Mouse (Mus musculus): ENCODE results near the gene Ccrl2.

The Ccrl2 gene

DNA sequence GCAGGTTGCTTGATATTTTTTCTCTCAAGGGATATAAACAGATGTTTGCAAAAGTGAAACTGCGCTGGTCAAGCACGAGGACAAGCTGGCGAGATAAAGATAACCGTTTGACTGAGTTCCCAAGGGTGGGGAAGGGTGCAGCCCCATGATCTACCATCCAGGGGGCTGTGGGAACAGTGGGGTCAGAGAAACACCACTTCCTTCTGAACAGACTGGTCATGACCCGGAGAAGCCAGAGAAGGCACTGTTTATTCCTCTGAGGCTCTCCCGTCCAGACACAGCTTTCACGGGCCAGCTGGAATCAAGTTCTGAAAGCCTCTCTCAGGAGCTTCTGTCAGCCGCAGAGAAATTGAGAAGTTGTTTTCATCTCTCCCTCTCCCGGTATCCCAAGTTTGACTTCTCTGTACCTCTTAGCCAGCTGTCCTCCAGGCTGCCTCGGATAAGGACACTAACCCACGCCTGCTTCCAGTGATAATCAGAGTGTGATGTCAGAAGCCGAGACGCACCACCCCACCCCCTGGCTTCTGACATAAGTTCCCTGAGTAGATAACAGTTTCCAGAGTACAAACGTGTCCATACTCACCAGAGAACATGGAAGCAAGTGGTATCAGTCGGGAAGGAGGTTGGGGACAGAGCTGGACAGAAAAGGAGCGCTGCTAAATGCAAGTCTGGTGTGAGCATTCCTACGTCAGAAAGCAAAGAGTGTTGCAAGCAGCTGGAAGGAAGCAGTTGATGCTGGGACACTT lies at the start of gene Ccrl2:
Gene Ccrl2, minus strand, starts transcription at position 722 of the 746 bp plus-strand sequence.
- WGBS, result 16% methylated on average over 17 of the region's 17 CpGs

DNA sequence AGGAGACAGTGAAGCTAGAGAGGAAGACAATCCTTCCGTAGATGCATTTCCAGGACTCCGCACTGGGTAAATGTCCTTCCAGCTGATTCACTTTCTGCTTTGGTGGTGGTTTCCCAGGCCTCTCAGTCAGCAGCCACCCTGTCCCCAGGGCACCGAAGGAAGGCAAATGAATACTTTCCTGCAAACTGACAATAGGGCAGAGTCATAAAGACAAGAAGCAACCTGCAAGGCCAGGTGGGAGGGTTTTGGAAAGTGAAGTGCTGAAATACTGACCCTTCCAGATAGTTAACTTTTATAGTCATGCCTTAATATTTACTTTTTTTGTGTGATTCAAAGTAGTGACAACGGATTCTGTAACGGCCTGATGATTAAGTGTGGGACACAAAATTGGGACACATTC lies 46.6 kb upstream of the Ccrl2 start:
- WGBS, result 93% methylated on average over 5 of the region's 5 CpGs

DNA sequence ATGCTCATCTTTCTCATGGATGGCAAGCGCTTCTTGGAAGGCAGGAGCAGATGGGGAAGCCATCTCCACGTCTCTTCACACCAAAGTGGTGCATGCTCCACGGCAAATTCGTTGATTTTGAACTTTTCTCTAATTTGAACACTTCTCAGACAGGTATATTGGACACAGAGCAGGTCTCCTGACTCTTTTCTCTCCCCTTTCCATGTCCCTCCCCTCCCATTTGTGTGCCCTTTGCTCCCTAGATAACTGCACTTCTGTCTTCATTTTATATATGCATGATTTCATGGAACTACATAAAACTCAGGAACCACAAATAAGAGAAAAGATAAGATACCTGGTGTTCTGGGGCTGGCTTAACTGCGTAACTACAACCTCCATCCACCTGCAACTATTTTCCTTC lies 46.0 kb upstream of the Ccrl2 start:
- 84% methylated on average over 5 of the region's 5 CpGs for WGBS

DNA sequence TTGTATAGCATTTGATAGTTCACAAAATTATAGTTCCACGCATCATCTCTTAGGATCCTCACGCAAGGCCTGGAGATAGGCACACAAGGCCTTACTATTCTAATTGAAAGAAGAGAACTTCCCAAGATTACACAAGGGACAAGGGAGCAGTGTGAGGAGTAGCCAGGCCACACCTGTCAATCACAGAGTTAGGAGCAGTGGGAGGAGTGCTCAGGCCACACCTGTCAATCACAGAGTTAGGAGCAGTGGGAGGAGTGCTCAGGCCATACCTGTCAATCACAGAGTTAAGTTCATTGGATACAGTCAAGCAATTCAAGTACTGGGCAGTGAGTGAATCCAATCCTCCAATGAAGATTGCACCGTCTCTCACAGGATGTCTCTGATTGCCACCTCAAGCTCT lies 43.1 kb upstream of the Ccrl2 start:
- 89% methylated on average over 3 of the region's 3 CpGs for WGBS

DNA sequence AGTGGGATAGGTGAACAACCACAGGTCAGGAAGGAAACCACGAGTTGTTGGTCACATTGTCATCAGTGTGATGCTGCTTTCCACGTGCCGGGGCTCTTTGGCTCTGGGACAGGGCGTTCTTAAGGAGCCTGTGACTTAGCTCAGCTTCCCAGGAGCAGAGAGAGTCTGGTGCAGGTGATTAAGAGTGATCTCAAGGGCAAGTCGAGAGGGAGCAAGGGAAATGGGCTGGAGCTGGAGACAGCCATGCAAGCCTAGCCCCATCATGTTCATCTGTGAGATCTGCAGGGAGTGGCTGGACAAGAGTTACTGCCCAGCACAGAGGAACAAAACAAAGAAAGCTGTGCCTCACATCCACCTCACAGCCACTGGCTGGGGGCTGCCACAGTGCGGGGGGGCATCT lies 40.2 kb upstream of the Ccrl2 start:
- 75% methylated on average over 6 of the region's 6 CpGs for WGBS

DNA sequence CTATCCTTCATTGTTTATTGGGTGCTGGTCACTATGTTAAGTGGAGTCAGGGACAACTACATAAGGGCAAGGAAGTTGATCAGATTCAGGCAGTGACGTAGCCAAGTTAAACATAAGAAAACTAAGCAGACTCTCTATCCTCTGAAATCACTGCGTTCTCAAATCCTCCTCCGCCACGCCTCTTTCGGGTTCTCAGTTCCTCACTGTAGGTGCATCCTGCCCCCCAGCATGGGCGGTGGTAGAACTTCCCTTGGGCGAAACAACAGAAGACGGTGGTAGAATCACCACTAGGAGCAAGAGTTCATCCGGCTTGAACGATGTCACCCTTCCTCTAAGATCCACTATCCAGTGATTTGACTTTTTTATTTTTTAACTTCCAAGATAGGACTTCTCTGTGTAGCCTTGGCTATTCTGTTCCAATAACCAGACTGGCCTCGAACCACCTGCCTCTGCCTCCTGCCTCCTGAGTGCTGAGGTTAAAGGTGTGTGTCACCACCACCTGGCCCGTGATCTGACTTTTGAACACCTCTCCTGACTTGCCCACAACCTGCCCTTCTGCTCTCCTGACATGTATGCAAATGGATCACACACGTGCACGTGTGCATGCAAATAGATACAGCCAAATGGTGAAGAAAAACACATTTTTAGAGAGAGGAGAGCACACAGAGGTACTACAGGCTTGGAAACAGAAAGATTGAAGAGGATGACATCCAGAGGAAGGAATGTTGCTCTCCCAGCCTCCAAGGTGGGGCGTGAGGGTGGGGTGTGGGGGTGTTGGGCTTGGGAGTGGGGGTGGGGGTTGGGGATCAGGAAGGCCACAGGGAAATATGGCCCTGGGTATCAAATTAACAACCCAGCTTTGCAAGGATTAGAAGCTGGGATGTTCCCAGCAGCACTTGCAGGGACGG lies 39.4 kb upstream of the Ccrl2 start:
- 84% methylated on average over 16 of the region's 16 CpGs for WGBS

DNA sequence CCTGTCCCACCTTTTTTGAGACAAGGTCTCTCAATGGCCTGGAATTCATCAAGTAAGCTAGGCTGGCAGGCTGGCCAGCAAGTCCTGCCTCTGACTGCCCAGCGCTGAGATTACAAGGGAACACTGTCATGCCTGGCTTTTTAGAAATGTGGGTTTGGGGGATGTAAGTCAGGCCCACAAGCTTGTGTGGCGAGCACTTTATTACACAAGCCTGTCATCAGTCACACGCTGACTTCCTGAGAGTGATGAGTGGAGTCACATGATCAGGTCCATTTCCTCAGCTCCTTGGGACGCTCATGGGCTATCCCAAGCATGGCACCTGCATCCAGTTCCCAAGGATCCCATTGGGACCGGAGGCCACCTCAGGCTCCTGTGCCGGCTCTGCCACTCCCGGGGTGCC lies 38.4 kb upstream of the Ccrl2 start:
- WGBS, result 91% methylated on average over 7 of the region's 7 CpGs

DNA sequence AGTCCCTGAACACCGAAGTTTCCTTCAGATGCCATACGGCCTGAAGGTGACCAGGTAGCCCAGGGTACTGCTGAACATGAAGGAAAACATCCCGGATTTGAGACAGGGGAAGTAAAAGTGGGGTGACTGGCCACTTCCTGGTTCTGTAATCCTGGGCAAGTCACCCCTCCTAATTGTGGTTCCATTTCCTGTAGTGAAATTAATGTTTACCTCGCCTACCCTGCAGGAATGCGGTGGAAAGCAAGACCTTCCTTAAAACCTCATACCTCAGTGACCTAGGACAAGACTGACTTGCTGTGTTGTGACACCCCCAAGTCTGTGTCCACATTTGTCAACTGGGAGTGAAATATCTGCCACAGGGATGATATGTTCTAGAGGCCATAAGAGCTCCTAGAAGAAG lies 37.3 kb upstream of the Ccrl2 start:
- 83% methylated on average over 5 of the region's 5 CpGs for WGBS

DNA sequence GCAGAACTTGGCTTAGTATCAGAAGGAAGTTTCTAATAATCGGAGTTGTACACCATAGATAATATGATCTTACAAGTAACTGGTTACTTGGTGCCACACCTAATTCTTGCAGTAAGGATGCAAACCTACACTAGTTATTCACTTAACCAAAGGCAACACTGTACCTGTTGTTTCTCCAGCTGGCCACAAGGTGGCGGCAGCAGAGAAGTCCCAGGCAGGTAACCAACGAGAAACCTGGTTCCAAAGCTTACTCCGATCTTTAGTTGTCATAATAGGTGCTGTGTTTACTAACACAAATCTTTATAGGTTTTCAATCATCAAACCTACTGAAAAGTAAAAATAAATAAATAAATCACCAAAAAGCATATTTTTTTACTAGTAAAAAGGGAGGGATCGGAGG lies 35.8 kb upstream of the Ccrl2 start:
- WGBS, result 26% methylated on average over 5 of the region's 5 CpGs

DNA sequence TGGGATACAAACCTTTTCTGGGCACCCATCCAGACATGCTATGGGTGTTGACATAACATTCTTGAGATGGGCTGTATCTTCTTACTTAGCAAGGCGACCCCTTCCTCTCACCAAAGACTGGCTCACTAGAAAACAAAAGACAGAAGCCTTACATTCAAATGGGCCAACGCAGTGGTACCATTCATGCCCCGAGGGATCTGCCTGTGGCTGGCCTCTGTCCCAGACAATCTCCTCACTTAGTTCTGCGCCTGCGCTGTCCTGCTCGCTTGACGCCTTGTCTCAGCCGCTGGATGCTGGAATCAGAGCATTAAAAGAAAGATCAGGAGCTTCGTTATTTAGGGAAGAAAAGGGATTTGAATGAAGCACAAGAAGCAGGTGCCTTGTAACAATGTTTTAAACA lies 35.3 kb upstream of the Ccrl2 start:
- 32% methylated on average over 9 of the region's 9 CpGs for WGBS

DNA sequence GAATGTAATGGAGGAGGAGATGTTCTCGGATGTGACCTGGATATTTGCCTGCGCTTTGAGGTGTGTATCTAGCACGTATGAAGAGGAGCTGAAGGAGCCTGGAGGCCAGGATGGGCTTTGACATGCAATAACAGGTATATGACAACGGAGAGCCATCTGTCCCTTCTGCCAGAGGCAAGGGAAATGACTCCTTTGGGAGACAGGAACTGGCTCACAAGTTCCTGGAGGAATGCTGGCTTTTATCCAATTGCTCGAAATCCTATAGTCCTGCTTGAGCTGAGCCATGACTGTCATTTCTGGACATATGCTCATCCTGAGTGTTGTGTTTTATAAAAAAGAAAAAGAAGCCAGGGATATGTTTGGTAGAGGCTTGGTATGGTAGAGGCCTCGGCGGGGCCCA lies 31.6 kb upstream of the Ccrl2 start:
- WGBS, result 61% methylated on average over 7 of the region's 7 CpGs

DNA sequence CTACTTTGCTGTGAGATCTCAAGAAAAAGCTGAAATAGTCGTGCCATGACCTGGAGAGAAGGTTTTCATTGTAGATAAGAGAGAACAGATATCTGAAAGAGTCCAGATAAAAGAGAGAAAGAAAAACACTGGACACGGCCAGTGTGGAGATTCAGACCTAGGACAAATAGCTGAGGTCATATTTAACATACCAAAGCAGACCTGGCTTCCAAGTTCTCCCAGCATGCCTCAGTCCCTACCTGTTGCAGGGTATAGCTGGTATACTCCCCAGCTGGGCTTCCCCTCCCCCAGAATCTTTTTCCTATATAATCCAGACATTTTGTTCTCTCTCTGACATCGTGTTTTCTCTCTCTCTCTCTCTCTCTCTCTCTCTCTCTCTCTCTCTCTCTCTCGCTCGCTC lies 30.6 kb upstream of the Ccrl2 start:
- WGBS, result 29% methylated on average over 5 of the region's 5 CpGs

DNA sequence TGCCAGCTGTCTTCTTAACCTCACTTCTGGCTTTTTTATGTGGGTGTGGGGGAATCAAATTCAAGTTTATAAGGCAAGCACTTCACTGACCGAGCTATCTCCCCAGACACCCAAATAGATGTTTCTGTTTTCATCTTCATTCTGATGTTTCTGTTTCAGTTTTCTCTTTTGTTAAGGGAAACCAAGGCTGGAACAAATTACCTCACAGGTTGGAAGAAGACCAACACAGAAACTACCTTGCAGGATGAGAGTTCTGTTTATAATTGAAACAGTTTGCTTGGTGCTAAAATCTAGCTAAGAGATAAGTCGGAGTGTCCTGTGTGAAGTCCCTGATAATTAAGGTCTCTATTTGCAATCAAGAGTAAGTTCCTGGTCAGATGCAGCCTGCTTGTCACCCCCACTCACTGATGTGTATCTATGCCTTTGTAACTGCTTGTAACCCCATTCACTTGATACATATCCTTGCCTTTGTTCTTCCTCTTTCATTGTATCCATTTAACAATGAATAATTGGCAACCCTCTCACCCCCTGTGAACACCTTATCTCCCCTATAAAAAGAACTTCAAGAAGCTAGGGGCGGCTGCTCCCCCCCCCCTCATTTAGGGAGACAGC lies 29.8 kb upstream of the Ccrl2 start:
- 73% methylated on average over 3 of the region's 3 CpGs for WGBS

DNA sequence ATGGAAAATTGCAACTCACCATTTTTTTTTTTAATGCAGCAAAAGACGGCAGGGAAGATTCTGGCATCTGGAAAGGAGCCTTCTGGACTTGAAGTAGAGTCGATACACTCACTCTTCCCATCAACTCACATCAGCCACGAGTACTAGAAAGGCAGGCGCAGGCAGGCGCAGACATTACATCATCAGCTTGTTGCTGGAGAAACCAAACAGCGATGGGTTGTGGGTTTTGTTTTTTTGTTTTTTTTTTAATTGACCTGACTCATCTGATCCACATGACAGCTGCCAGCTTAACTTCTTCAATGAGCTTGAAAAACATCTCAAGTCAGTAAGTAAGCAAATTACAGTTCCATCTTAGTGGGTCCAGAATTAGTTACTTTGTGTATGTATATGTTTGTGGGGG lies 28.8 kb upstream of the Ccrl2 start:
- 57% methylated on average over 6 of the region's 6 CpGs for WGBS

DNA sequence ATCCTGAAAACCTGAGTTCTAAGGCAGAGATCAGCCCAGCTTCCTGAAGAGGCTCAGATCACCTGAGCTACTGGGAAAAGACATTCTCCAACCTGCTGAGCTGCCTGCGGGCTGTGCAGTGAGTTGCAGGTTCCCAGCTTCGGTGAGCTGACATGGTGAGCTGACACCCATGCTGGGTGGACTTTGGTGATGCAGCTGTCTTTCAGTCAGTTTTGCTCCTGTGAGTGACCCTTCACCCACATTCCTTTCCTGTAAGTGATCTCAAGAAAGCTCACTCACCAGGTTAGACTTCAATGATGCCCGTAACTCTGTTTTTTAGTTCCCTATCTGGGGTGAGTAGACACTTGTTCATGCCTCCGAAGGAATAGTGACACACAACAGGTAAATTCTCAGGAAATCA lies 28.0 kb upstream of the Ccrl2 start:
- WGBS, result 67% methylated on average over 4 of the region's 4 CpGs

DNA sequence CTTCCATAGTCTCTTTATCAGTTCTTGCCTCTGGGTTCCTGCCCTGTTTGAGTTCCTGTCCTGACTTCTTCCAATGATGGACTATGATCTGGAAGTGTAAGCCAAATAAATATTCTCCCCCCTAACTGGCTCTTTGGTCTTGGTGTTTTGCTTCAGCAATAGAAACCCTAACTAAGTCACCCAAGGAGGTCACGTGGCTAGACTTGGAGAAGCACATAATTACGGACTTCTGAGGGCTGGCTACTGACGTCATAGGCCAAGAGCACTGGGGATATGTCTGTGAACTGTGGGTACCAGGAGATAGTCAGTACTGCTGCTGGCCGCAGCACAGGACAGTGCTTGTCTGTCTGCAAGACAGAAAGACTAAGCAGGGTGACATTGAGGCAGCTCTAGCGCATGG lies 24.4 kb upstream of the Ccrl2 start:
- WGBS, result 79% methylated on average over 5 of the region's 5 CpGs

DNA sequence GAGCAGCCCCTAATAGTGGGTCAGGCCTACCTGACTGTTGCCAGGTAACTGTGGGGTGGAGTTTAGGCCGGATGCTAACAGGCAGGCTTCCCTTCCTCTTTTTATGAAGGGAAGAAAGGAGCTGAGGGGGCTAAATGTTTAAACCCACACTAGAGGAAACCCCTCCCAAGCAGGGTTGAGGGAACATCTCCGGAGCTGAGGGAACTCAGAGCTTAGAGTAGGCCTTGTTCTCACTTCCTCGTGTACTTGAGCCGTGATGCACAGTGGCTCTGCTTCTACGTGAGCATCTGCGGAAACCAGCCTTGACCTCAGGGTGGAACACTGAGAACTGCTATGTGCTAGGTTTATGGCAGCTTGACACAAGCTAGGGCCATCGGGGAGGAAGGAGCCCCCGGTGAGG lies 23.5 kb upstream of the Ccrl2 start:
- WGBS, result 91% methylated on average over 8 of the region's 8 CpGs

DNA sequence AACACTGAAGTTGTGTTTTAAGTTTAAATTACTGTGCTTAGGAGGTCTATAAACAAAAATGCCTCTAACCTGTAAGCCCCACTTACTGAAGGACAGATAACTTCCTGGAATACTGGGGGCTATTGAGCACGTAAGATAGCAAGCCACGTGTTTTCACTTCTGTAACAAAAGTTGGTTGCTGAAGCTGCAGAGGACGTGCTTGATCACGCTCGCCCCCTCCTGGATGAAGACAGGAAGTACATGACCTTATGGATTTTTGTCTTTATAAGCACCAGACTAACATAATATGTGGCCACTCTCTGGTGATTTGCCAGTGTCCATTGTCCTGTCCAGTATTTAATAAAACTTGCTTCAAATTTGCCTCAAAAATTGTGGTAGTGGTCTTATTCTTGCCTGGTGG lies 20.4 kb upstream of the Ccrl2 start:
- WGBS, result 42% methylated on average over 5 of the region's 5 CpGs

DNA sequence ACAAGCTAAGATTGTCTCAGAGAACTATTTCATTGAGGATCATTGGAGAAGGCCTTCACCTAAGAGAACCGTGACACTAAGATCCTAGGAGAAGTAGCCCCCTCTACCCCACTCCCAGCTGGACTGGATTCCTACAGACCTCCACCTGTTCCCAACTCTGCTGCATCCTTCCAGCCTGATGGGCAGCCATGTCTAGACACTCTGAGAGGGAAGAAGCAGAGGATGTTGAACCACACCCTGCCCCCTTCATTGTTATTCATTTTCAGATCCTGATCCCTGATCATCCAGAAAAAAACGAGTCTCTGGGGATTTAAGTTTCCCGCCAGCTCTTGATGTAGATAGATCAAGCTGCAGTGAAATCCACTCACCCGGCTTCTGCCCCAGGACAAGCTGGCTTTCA lies 15.7 kb upstream of the Ccrl2 start:
- WGBS, result 73% methylated on average over 4 of the region's 4 CpGs

DNA sequence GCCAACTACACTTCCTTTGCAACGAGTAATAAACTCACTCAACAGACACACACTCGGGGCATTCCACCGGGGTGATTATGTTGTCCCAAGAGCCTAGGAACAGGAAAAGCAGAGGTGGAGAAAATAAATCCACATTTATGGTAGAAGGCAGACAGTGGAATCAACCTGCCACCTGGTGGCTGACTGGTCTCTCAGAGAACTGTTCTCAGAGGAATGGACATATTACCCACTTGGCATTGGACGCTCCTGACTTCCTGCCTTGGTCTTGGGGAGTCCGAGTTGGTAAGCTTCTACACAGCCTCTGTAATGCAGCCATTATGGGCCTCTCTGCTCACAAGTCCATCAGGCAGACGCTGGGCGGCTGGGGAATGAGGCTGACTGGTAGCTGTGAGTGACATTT lies 14.9 kb upstream of the Ccrl2 start:
- WGBS, result 37% methylated on average over 7 of the region's 7 CpGs

DNA sequence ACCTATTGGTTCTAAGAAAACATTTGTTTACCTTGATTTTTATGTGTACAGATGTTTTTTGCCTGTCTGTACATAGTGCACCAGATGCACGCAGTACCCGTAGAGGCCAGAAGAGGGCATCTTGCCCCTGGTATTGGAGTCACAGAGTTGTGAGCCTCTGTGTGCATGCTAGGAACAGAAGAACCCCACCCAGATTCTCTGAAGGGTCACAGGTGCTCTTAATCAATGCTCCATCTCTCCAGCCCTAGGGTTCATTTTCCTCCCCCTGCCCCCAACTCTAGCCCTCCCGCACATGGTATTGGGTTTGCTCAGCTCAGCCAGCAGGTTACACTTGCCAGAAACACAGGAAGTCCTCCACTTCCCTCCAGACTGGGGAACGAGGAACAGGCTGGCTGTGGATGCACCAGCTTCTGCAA lies 13.2 kb upstream of the Ccrl2 start:
- 48% methylated on average over 4 of the region's 4 CpGs for WGBS

DNA sequence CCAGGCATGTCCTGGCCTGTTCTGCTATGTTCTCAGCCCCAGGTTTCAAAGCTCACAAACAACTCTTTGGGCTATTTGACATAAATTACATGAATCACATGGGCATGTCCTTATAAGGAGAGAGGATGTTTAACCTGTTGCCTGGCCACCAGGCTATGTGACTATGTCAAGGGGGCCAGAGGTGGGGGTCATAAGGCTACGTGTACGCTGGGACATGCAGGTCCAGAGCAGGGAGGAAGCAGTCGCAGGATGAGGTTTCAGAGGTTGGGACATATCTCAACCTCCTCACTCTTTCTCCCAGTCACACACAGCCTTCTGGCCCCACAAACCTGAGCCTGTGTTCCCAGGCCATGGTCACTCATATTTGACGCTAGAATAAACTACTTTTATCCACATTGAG lies 9.7 kb upstream of the Ccrl2 start:
- WGBS, result 98% methylated on average over 4 of the region's 4 CpGs

DNA sequence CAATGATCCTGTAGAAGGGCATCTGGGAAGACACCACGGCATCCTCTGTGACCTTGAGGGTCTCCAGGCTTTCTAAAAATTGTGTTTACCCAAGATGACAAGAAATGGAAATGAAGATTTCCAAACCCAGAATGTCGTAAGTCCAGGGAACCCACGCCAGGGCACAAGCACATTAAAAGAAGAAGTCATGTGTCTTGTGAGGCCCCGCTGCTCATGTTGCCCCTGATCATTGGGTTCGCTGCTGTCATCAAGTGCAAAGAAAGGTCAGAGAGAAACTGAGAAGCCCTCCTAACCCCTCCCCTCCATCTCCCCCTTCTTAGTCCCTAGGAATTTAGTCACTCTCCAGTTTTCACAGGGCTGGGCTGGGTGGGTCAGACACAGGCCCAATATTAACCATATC lies 5.5 kb upstream of the Ccrl2 start:
- WGBS, result 92% methylated on average over 5 of the region's 5 CpGs
